Mouse (Mus musculus) heart, embryonic 14.5 days (tissue): ENCODE data around the gene Kirrel. TPM values are rescaled to one million over a fixed set of nuclear protein-coding genes. Genes with fewer than 3 reads are reported as not detected.

Source experiments
- ATAC-seq: fragments of 200-750 bp; cut with Nextera tagmentation; 2 replicates; pipeline ENCODE4 v1.8.0; 2017; ENCODE audit warnings: low read depth, moderate TSS enrichment; ENCODE audit not compliant: insufficient number of reproducible peaks, insufficient read depth, low FRiP score
- H3K27ac ChIP-seq, 2 experiments: fragments of 200-500 bp in 1 of 2; fragments of 300-500 bp in 1 of 2; sonication (generic) in 1 of 2; replicated peaks in 1 of 2; 2 replicates each; pipeline ENCODE4 v1.5.1; 2012 to 2014; ENCODE audit warnings: low read depth in 2 of 2, low read length in 2 of 2, control low read depth in 1 of 2, mild to moderate bottlenecking in 1 of 2, mixed read lengths in 1 of 2; ENCODE audit not compliant: control insufficient read depth in 1 of 2, insufficient read depth in 1 of 2
- H3K27me3 ChIP-seq: fragments of 300-500 bp; sonication (generic); 2 replicates; pipeline ENCODE4 v1.6.1; 2014; ENCODE audit warnings: mild to moderate bottlenecking, low read length, control low read depth; ENCODE audit not compliant: control insufficient read depth, insufficient read depth
- H3K36me3 ChIP-seq: fragments of 300-500 bp; sonication (generic); 2 replicates; pipeline ENCODE4 v1.6.1; 2014; ENCODE audit warnings: mild to moderate bottlenecking, control low read depth, low read length, mixed read lengths; ENCODE audit not compliant: control insufficient read depth, insufficient read depth
- H3K4me1 ChIP-seq, 2 experiments: fragments of 200-500 bp in 1 of 2; fragments of 300-500 bp in 1 of 2; sonication (generic) in 1 of 2; 2 replicates each; pipeline ENCODE4 v1.6.1; 2012 to 2014; ENCODE audit warnings: low read length in 2 of 2, control low read depth in 1 of 2, mixed read lengths in 1 of 2; ENCODE audit not compliant: control insufficient read depth in 2 of 2, insufficient read depth in 2 of 2
- H3K4me2 ChIP-seq: fragments of 300-500 bp; sonication (generic); 2 replicates; pipeline ENCODE4 v1.6.1; 2014; ENCODE audit warnings: mild to moderate bottlenecking, low read length
- H3K4me3 ChIP-seq, 2 experiments: fragments of 200-500 bp in 1 of 2; fragments of 300-500 bp in 1 of 2; sonication (generic) in 1 of 2; 2 replicates each; pipeline ENCODE4 v1.5.1; 2012 to 2014; ENCODE audit warnings: low read length in 2 of 2, mild to moderate bottlenecking in 2 of 2, control low read depth in 1 of 2, low read depth in 1 of 2, moderate library complexity in 1 of 2; ENCODE audit not compliant: control insufficient read depth in 1 of 2, insufficient read depth in 1 of 2
- H3K9ac ChIP-seq: fragments of 300-500 bp; sonication (generic); 2 replicates; pipeline ENCODE4 v1.6.1; 2014; ENCODE audit warnings: mild to moderate bottlenecking, low read length
- H3K9me3 ChIP-seq: fragments of 300-500 bp; sonication (generic); 2 replicates; pipeline ENCODE4 v1.6.1; 2016; ENCODE audit warnings: low read length, control low read depth; ENCODE audit not compliant: control insufficient read depth
- WGBS: fragments of 180-500 bp; shearing (Covaris S2); extraction: QIAGEN DNeasy Blood & Tissue Kit; methylation state at CpG from one replicate; pipeline ENCODE4 v1.1.7; 2014; 5-methylcytosine and 5-hydroxymethylcytosine counted together
- polyA plus RNA-seq: library from polyadenylated mRNA; unstranded; fragments of >200 nt; fragmentation: Nextera tagmentation; extraction: Ambion mirVana; gene quantifications from 2 replicates; pipeline ENCODE4 v1.2.1, GENCODE M21; 2014

Kirrel gene
- polyA plus RNA-seq, 1 experiment from 2014 or later, result 7.3 TPM

- no peak overlapping the region for H3K4me3 ChIP-seq
- peaks cover 38% of the 10 kb centered on the region for H3K36me3 ChIP-seq
- WGBS, result 72% methylated on average over 6 of the region's 6 CpGs
- H3K9ac ChIP-seq, result no peak overlapping the region
- H3K4me2 ChIP-seq, result no peak overlapping the region
- no peak for ATAC-seq
- peaks cover 11 to 12% of the 10 kb centered on the region in 2 experiments for H3K4me1 ChIP-seq
- H3K27me3 ChIP-seq, result no peaks in the 10 kb centered on the region
- no peak overlapping the region for H3K27ac ChIP-seq
- H3K9me3 ChIP-seq, result no peaks in the 10 kb centered on the region
Observed at GRCm38 (mm10) chr3:87093718-87094117, 80.8 kb downstream of the Kirrel start.

- H3K27ac ChIP-seq, result no peak overlapping the region
- no peak for ATAC-seq
- H3K4me3 ChIP-seq, result no peak overlapping the region
- no peak overlapping the region for H3K9ac ChIP-seq
- H3K4me2 ChIP-seq, result no peak overlapping the region
- peaks cover 58% of the 10 kb centered on the region for H3K36me3 ChIP-seq
- H3K9me3 ChIP-seq, result no peaks in the 10 kb centered on the region
- H3K27me3 ChIP-seq, result no peaks in the 10 kb centered on the region
- WGBS, result 72% methylated on average over 13 of the region's 13 CpGs
- peaks cover 3 to 4% of the 10 kb centered on the region in 2 experiments; a peak in 2 of 4 replicates for H3K4me1 ChIP-seq
Observed at GRCm38 (mm10) chr3:87089694-87090565, 84.6 kb downstream of the Kirrel start.

- Histone ChIP-seq H3K9me3 (no peaks in the 10 kb centered on the region), H3K4me1 (no peaks in the 10 kb centered on the region; a peak in 1 of 4 replicates), H3K9ac (no peak overlapping the region), H3K27me3 (no peaks in the 10 kb centered on the region), H3K27ac (no peak overlapping the region), H3K4me3 (no peak overlapping the region), H3K4me2 (no peak overlapping the region), H3K36me3 (peaks cover 74% of the 10 kb centered on the region)
- no peak for ATAC-seq
- 62% methylated on average over 7 of the region's 7 CpGs for WGBS
Observed at GRCm38 (mm10) chr3:87087146-87087545, 87.4 kb downstream of the Kirrel start.

- H3K9ac ChIP-seq, result no peak overlapping the region
- H3K27me3 ChIP-seq, result no peaks in the 10 kb centered on the region
- ATAC-seq, result no peak
- no peak overlapping the region for H3K4me3 ChIP-seq
- 66% methylated on average over 3 of the region's 3 CpGs for WGBS
- no peak overlapping the region for H3K4me2 ChIP-seq
- H3K9me3 ChIP-seq, result no peaks in the 10 kb centered on the region
- no peaks in the 10 kb centered on the region; a peak in 1 of 4 replicates for H3K4me1 ChIP-seq
- H3K36me3 ChIP-seq, result peaks cover 74% of the 10 kb centered on the region
- H3K27ac ChIP-seq, result no peak overlapping the region
Observed at GRCm38 (mm10) chr3:87082235-87082634, 92.3 kb downstream of the Kirrel start.

DNA sequence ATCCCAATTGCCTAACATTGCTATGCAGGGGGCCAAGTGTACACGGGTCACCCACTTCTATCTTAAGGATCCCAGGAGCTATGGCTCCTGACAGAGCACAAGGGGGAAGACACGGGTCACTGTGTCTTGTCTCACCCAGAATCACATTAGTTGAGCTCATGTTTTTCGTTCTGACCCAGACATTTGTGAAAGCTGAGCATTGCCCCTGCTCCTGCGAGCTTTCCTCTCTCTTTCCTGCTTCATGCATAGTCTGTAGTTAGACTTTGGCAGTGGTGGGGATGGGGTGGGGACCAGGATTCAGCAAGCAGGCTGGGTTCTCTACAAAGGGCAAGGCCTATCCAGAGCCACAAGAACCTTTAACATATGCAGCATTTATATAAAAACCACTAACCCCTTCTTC is 94.8 kb downstream of the Kirrel start:
- H3K4me1 ChIP-seq, result no peaks in the 10 kb centered on the region
- no peaks in the 10 kb centered on the region for H3K27me3 ChIP-seq
- H3K4me3 ChIP-seq, result no peak overlapping the region
- no peaks in the 10 kb centered on the region for H3K9me3 ChIP-seq
- H3K4me2 ChIP-seq, result no peak overlapping the region
- no peak for ATAC-seq
- H3K9ac ChIP-seq, result no peak overlapping the region
- H3K27ac ChIP-seq, result no peak overlapping the region
- WGBS, result 84% methylated on average over 4 of the region's 4 CpGs
- peaks cover 50% of the 10 kb centered on the region for H3K36me3 ChIP-seq

DNA sequence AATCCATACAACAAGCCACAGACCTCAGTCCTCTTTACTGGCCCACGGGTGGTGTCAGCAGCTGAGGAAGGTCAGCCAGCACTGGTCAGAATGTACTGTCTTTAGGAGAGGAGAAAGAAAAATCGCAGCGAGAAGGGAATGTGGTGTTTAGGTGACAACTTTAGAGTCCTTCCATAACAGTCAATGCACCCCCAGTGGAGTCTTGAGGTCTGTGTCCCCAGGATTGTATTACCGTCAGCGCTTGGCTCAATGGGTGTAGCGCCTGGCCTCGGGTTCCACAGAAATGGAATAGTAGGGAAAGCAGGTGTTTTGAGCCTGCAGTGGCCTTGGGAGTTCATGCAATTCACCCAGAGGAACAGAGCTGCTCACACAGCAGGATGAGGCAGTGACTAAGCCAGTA is 95.2 kb downstream of the Kirrel start:
- Histone ChIP-seq H3K4me1 (no peaks in the 10 kb centered on the region), H3K27me3 (no peaks in the 10 kb centered on the region), H3K9ac (no peak overlapping the region), H3K27ac (no peak overlapping the region), H3K36me3 (peaks cover 46% of the 10 kb centered on the region), H3K4me2 (no peak overlapping the region), H3K9me3 (no peaks in the 10 kb centered on the region), H3K4me3 (no peak overlapping the region)
- WGBS, result 92% methylated on average over 7 of the region's 7 CpGs
- ATAC-seq, result no peak

DNA sequence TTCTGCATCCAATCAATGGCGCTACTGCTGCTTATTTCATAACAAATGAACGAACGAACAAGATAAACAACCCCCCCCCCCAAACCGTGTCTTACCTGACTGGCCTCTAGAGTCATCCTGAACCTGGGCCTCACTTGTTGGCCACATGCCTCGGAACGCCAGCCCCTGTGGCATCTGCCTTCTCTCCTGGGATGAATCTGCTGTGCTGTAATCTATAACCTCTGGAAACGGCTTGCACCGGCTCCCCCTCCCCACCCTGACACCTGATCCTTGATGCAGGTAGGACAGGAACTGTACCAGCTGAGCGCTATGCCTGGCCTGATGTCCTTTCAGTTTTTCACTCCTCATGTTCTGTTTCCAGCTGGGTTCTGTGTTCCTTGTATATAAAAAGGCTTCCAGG is 96.9 kb downstream of the Kirrel start:
- no peak for ATAC-seq
- no peak overlapping the region for H3K9ac ChIP-seq
- H3K9me3 ChIP-seq, result no peaks in the 10 kb centered on the region
- H3K36me3 ChIP-seq, result peaks cover 30% of the 10 kb centered on the region
- no peak overlapping the region for H3K4me2 ChIP-seq
- peaks cover 4% of the 10 kb centered on the region in 2 experiments; a peak in 1 of 4 replicates for H3K4me1 ChIP-seq
- H3K4me3 ChIP-seq, result no peak overlapping the region
- H3K27ac ChIP-seq, result no peak overlapping the region
- H3K27me3 ChIP-seq, result no peaks in the 10 kb centered on the region
- WGBS, result 71% methylated on average over 9 of the region's 9 CpGs
